Mouse (Mus musculus) mouse trophoblast stem cell (cell line): ENCODE results near the gene Prokr1.
"Not testable (repeated sequence)": the region's sequence is repeated elsewhere in the genome, so short reads cannot be mapped to it uniquely, and the experiment has no call there.

Source experiments
- in situ Hi-C, 2 experiments: fragments of 300-500 bp; cut with MseI, MboI; formaldehyde crosslinking; loops; 2 replicates in 1 of 2; 3 replicates in 1 of 2; pipeline ENCODE4 v1.15.1; 2025

Gene Prokr1

GRCm38 (mm10) chr6:87590394-87591281 is at the start of gene Prokr1:
TSS of gene Prokr1 (minus strand) at chr6:87590743.
- in situ Hi-C loops, result no loop called here

- in situ Hi-C loops, result no loop called here
Observed at GRCm38 (mm10) chr6:87638134-87638660, 47.7 kb upstream of the Prokr1 start.

GRCm38 (mm10) chr6:87632176-87632575 is 41.6 kb upstream of the Prokr1 start:
- in situ Hi-C loops, result no loop called here

DNA sequence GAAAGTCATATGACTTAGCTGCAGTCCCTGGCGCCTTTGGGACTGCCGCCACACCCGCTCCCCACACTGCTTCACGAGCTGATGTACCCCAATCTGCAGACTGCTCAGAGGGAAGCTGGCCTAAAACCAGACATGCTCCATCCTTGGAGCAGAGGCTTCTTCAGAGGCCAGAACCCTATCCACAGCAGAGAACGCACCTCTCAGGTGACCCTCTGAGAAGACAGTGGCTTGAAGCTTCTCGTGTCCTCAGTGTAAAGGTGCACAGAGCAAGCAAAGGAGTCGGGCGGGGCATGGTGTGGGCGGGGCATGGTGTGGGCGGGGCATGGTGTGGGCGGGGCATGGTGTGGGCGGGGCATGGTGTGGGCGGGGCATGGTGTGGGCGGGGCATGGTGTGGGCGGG is 38.4 kb upstream of the Prokr1 start:
- in situ Hi-C loops, result not testable (repeated sequence)

DNA sequence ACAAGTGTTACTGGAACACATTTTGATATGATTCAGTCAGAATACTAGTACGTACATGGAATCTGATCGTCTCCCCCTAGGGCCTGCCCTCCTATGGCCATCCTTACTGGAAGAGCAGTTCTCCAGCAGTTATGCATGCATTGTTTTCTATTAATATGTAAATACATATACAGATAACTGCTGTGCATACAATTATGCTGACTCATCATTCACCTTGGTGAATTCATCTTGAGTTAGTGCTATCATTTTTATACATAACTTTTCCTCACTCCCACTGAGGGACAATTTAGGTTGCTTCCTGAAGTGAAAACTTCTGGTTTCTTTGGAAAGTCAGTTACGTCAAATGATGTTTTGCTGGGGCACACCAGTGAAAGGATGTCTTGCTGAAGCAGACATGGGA is 32.6 kb upstream of the Prokr1 start:
- in situ Hi-C loops, result no loop called here

GRCm38 (mm10) chr6:87621281-87621680 is 30.7 kb upstream of the Prokr1 start:
- in situ Hi-C loops, result no loop called here

DNA sequence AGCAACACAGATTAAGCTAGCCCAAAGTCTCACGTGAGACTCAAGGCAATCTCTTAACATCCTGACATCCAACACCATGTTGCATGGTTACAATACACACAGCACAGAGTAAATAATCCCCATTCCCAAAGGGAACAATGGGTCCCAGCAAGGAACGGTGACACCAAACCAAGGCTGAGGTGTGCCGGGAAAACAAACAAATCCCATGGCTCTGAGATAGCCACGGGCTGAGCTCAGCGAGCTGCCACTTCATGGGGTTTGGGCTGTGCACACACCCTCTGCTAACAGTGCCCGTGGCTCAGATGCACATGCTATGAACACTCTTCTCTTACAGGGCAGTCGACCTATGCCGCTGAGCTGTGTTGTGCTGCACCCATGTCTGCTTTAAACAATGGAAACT is 27.5 kb upstream of the Prokr1 start:
- in situ Hi-C loops, result no loop called here

DNA sequence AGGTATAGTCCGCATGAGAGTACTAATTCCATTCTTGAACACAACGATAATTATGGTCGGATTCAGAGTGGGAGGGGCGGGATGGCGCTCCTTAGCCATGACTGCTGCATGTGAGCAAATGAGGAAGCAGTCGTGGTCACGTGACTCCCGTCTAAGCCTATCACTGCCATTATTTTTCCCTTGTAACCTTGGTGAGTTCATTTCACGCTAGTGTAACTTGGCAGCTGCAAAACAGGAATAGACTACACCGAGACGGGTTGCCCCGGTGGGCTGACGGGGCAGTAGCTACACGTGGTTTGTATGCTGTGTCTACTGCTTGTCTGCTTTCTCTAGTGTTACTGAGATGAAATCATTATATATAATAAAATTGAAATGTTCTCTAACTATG is 25.1 kb upstream of the Prokr1 start:
- in situ Hi-C loops, result no loop called here

DNA sequence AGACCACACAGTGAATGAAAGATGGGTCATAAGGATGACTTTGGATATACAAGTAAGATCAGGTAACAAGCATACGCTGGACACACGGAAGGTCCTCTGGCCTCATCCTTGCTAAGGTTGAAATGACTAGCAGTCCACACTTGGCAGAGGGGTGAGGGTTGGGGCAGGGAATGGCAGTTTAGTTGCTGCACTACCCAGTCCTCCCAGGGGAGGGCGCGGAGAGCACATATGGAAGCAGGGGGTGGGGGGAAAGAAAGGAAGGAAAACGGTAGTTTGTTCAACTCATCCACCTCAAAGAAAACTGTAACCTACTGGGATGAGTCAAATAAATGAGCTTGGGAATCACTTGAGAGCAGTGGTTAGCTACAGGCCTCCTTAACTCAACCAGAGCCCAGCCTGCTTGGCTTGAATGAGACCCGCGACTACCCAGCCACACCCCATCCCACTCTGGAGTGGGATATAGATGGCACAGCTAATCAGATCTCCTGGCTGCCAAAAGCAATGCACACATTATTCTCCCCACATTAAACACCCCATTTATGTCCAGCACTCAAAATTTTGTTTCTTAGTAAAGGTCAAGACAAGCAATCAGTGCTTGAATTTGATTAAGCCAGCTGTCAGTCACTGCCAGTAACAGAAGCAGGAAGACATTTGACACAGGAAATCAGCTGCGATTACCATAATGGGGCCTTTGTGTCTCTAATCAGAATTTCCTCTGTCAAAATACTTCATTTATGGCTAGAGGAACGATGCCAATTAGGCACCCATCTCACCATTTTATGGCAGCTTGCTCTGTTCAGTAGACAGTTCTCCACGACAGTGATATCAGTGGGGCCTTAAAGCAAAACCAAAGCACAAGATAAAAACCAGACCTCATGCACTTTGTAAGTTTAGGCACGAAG is 24.5 kb upstream of the Prokr1 start:
- in situ Hi-C loops, result no loop called here

GRCm38 (mm10) chr6:87599825-87600224 is 9.3 kb upstream of the Prokr1 start:
- in situ Hi-C loops, result no loop called here

DNA sequence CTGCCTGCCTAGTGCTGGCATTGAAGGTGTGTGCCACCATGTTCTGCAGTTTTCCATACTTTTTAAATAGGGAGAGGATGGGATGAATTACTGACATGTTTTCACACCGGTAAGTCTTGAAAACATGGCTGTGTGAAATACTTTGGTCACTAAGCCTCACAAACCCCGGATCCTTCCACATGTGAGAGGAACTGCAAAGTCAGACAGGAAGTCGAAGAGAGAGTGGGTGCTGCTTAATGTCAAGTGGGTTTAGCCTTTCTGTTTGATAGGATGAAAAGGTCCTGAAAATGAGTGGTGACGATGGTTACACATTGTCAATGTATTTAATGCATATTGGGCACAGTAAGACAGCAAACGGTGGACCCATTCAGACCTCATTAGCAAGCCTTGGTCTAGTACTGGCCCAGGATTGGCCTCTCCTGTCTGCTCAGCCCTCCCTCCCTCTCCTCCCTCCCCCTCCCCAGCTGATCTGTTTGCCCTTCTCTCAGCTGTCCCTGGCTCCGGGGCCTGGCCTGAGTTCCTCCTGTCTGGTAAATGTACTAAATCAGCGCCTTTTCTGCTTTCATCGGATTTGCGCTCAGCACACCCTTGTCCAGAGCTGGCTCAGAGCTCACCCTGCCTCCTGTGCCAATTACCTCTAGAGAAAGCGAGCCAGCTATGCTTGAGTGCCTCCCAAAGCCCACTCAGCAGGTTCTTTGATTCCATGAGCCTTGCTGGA is 6.7 kb upstream of the Prokr1 start:
- in situ Hi-C loops, result no loop called here

- in situ Hi-C loops, result no loop called here
Observed at GRCm38 (mm10) chr6:87594188-87594587, 3.6 kb upstream of the Prokr1 start.

DNA sequence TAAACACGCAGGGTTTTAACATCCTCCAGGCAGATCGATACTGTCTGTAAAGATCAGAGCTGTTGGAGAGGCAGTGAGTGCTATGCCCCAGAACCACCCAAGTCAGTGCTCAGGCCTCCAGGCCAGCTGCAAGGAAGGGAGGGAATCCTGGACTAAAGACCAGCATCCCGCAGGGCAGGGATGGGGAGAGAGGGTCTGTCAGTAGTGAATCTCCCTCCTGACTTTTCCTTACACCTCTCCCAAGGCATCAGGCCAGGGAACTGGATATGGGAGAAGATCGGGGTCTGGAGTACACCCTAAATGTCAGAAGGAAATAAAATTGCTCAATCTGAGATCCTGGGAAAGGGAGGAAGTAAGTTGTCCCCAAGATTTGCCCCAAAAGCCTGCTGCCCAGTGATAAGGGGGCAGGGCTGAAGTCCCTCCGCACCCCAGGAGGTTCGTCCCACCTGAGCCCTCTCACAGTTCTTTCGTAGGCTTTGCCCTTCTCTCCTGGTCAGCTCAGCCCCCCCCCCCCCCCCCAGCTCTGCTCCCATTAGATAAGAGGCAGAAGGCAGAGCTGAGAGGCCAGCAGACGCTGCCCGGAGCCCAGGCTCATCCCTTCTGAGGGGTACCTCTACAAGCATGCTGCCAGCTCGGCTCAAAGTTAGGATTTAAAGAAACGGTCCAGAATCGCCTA is 687 bp downstream of the Prokr1 start:
- in situ Hi-C loops, result no loop called here

GRCm38 (mm10) chr6:87583991-87584390 is 6.6 kb downstream of the Prokr1 start:
- in situ Hi-C loops, result no loop called here

DNA sequence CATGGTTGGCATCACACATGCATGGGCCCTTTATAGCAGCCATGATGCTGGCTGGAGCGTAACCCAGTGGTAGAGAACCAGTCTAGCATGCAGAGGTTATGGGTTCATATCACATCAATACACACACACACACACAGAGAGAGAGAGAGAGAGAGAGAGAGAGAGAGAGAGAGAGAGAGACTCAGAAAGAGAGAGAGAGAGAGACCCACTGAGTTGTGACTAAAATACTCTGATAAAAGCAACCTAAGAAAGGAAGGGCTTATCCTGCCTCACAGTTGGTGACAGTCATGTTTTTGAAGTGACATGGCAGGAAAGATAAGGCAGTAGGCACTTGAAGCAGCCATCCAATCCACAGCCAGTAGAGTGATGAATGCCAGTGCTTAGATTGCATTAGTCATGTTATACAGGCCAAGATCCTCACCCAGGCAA is 7.3 kb downstream of the Prokr1 start:
- in situ Hi-C loops, result no loop called here

GRCm38 (mm10) chr6:87582456-87582855 is 8.1 kb downstream of the Prokr1 start:
- in situ Hi-C loops, result no loop called here

DNA sequence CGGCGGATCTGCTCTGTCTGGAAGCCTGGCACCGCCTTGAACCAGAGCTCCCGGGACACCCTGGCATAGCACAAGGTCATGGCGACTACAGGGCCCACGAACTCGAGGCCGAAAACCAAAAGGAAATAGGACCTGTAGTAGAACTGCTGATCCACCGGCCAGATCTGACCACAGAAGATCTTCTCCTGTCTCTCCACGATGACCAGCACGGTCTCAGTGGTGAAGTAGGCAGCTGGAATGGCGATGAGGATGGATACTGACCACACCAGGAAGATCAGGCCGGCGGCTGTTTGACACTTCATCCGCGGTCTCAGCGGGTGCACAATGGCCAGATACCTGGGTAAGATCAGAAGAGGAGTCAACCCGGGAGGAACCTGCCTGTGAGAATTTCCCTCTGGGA is 9.0 kb downstream of the Prokr1 start:
- in situ Hi-C loops, result no loop called here

GRCm38 (mm10) chr6:87581071-87581470 is 9.5 kb downstream of the Prokr1 start:
- in situ Hi-C loops, result no loop called here

GRCm38 (mm10) chr6:87578247-87578646 is 12.3 kb downstream of the Prokr1 start:
- in situ Hi-C loops, result no loop called here

DNA sequence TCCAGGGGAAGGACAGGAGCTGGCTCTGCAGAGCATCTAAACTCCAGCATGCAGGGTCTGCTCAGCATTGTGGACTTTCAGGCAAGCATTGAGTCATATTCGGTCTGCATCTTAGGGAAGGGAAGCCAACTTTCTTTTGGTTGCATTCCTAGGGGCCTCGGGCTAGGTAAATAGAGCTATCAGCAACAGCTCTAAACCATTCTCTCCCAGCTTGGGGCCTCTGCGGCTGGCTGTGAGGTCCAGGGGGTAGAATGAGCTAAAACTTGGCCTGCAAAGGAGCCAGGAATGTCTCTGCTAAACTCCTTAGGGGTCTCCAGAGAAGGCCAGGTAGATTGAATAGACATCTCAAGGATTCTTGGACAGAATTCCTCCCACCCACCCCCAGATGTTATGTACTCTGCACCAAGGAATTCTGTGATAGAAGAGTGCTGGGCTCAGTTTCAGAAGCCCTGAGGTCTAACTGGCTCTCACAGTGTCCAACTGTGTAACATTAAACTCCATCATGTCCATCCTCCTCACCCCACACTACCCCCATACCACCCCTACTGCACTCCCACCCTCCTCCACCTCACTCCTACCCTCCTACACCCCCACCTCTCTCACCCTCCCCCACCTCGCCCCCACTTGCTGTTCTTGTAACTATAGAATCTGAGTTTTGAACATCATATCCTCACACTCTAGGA is 13.8 kb downstream of the Prokr1 start:
- in situ Hi-C loops, result no loop called here

DNA sequence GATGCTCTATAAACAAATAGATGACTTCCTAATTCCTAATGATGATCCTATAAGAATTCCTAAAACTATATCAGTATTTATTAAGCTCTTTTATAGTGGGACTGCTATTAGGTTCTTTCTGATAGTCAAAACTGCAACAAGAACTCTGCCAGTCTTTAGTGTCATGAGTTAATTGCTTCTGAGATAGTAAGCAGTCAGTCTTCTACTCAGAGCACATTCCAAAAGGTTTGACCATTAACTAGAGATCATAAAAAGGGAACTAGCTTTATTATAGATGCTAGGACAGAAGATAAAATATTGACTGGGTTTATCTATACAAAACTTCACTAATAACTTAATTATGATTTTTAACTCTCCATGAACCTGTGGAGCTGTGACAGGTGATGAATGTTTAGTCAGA is 18.7 kb downstream of the Prokr1 start:
- in situ Hi-C loops, result not testable (repeated sequence)
